Mouse (Mus musculus): Measurements from ENCODE around the gene Crybb1. TPM values are rescaled to one million over a fixed set of nuclear protein-coding genes. Genes with fewer than 3 reads are reported as not detected.

Gene Crybb1
- polyA plus RNA-seq, 1 experiment from 2014 or later: 0.40 TPM

GRCm38 (mm10) chr5:112237439-112237838 lies 18.2 kb upstream of the Crybb1 start:
- no peak for ATAC-seq (ENCODE audit: insufficient read depth)
- Histone ChIP-seq H3K9ac (no peak overlapping the region), H3K27me3 (peaks cover 25% of the 10 kb centered on the region), H3K4me1 (replicated peaks) (peaks cover 20% of the 10 kb centered on the region), H3K9me3 (replicated peaks) (no peaks in the 10 kb centered on the region), H3K4me2 (no peak overlapping the region), H3K36me3 (replicated peaks) (no peaks in the 10 kb centered on the region), H3K4me3 (replicated peaks) (no peak overlapping the region), H3K27ac (replicated peaks) (no peak overlapping the region)
- WGBS (ENCODE audit: insufficient replicate concordance): 11% methylated on average over 16 of the region's 16 CpGs

DNA sequence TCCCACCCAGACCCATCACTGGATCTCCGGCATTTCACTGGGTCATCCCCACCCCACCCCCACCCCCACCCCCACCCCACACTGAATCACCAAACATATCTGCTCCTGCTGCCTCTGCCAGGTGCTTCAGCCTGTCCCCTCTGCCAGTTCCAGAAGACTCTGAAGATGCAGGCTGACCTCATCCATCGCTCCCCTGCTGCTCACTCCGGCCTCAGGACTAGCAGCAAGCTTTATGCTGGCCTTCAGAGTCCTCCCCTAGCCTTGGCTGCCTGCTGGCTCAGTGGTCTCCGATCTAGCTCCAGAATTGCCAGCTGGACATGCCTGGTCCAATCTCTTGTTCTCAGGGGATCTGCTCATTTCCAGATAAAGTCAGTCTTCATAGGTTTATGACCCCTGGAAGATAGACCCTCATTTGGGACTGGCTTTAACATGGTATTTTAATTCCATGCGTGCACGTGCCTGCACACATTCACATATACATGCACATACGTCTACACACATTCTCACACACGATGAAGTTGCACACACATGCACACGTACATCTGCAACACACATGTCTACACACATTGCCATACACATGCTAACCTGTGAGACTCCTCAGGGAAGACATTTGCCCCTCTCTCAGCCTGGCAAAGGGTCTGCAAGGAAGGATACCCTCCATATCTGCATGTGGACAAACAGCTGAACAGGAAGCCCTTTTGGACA lies 17.6 kb upstream of the Crybb1 start:
- 59% methylated on average over 9 of the region's 9 CpGs for WGBS (ENCODE audit: insufficient replicate concordance)
- ATAC-seq (ENCODE audit: insufficient read depth): no peak
- no peak overlapping the region for H3K4me2 ChIP-seq
- H3K4me3 ChIP-seq (replicated peaks): no peak overlapping the region
- H3K36me3 ChIP-seq (replicated peaks): no peaks in the 10 kb centered on the region
- no peak overlapping the region for H3K9ac ChIP-seq
- peaks cover 25% of the 10 kb centered on the region for H3K27me3 ChIP-seq
- peaks cover 26% of the 10 kb centered on the region for H3K4me1 ChIP-seq (replicated peaks)
- no peak overlapping the region for H3K27ac ChIP-seq (replicated peaks)
- H3K9me3 ChIP-seq (replicated peaks): no peaks in the 10 kb centered on the region

GRCm38 (mm10) chr5:112238781-112239482 lies 16.7 kb upstream of the Crybb1 start:
- H3K27ac ChIP-seq (replicated peaks): no peak overlapping the region
- ATAC-seq (ENCODE audit: insufficient read depth): no peak
- WGBS (ENCODE audit: insufficient replicate concordance): 66% methylated on average over 3 of the region's 3 CpGs
- H3K36me3 ChIP-seq (replicated peaks): no peaks in the 10 kb centered on the region
- no peak overlapping the region for H3K4me2 ChIP-seq
- peaks cover 35% of the 10 kb centered on the region for H3K4me1 ChIP-seq (replicated peaks)
- H3K27me3 ChIP-seq: peaks cover 25% of the 10 kb centered on the region
- H3K9me3 ChIP-seq (replicated peaks): no peaks in the 10 kb centered on the region
- no peak overlapping the region for H3K9ac ChIP-seq
- H3K4me3 ChIP-seq (replicated peaks): no peak overlapping the region

DNA sequence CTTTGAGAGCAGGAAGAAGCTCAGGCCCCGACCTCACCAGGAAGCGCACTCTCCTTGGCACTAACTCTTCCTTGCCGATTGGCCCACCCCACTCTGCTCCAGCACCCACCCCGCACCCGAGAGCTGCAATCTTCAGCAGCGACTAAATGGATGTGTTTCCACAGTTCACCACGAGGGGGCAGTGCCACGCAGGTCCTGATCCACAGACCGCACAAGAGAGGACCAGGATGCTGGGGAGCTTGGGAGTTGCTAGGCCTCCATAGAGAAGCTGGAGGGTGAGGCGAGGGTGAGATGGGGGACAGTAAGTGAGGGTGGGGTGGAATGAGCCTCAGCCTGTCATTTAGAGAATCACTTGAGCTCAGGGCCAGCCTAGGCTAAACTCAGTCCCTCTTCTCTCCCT lies 14.9 kb upstream of the Crybb1 start:
- peak; percentile 20 for ATAC-seq (ENCODE audit: insufficient read depth)
- Histone ChIP-seq H3K4me2 (peak overlapping the region; percentile 47), H3K9ac (no peak overlapping the region), H3K4me1 (replicated peaks) (peaks cover 48% of the 10 kb centered on the region), H3K9me3 (replicated peaks) (no peaks in the 10 kb centered on the region), H3K36me3 (replicated peaks) (no peaks in the 10 kb centered on the region), H3K27ac (replicated peaks) (no peak overlapping the region), H3K4me3 (replicated peaks) (no peak overlapping the region), H3K27me3 (peaks cover 21% of the 10 kb centered on the region)
- WGBS (ENCODE audit: insufficient replicate concordance): 2% methylated on average over 10 of the region's 10 CpGs

DNA sequence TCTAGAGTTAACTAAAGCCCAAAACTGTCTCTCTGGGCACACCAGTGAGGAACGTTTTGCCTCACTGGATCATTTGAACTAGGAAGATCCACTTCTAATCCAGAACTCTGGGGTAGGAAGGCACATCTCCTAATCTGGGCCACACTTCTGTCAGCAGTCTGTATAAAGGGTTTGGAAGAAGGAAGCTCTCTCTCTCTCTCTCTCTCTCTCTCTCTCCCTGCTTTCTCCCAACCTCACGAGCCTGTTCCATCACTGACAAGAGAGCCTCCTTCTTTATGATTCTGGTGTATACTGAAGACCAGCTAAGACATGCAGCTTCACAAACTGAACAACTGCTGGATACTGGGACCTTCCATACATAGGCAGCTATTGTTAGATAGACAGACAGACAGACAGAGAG lies 13.8 kb upstream of the Crybb1 start:
- no peak overlapping the region for H3K4me3 ChIP-seq (replicated peaks)
- H3K4me2 ChIP-seq: no peak overlapping the region
- WGBS (ENCODE audit: insufficient replicate concordance): 36% methylated on average over 2 of the region's 2 CpGs
- ATAC-seq (ENCODE audit: insufficient read depth): no peak
- H3K9ac ChIP-seq: no peak overlapping the region
- peak overlapping the region; percentile 61 for H3K27ac ChIP-seq (replicated peaks)
- H3K27me3 ChIP-seq: peaks cover 21% of the 10 kb centered on the region
- H3K9me3 ChIP-seq (replicated peaks): no peaks in the 10 kb centered on the region
- no peaks in the 10 kb centered on the region for H3K36me3 ChIP-seq (replicated peaks)
- peaks cover 48% of the 10 kb centered on the region for H3K4me1 ChIP-seq (replicated peaks)

- 13% methylated on average over 5 of the region's 5 CpGs for WGBS (ENCODE audit: insufficient replicate concordance)
- peaks cover 48% of the 10 kb centered on the region for H3K4me1 ChIP-seq (replicated peaks)
- no peaks in the 10 kb centered on the region for H3K36me3 ChIP-seq (replicated peaks)
- no peaks in the 10 kb centered on the region for H3K9me3 ChIP-seq (replicated peaks)
- peak; percentile 31; the same call in 1 of the 2 replicates for ATAC-seq (ENCODE audit: insufficient read depth)
- H3K4me2 ChIP-seq: no peak overlapping the region
- no peak overlapping the region for H3K4me3 ChIP-seq (replicated peaks)
- H3K9ac ChIP-seq: no peak overlapping the region
- H3K27me3 ChIP-seq: peaks cover 16% of the 10 kb centered on the region
- H3K27ac ChIP-seq (replicated peaks): peak overlapping the region; percentile 61
Observed at GRCm38 (mm10) chr5:112242361-112242778, 13.2 kb upstream of the Crybb1 start.

DNA sequence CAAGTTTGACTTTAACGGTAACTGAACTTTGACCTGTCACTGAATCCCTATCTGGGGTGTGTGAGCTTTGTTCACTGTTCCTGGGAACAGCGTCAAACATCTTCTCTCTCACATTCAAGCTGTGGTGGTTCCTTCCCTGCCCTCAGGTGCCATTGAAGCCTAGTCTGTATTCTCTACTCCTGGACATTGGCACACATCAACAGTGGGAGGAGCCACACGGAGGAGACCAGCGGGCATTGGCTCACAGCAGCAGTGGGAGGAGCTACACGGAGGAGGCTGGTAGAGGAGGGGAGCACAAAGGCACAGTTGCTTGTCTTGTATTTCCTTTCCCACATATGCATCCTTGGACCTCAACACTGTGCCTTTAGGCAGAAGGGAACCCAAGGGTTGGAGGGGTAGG lies 12.6 kb upstream of the Crybb1 start:
- no peak overlapping the region for H3K9ac ChIP-seq
- H3K4me2 ChIP-seq: no peak overlapping the region
- no peak for ATAC-seq (ENCODE audit: insufficient read depth)
- no peak overlapping the region for H3K4me3 ChIP-seq (replicated peaks)
- H3K27ac ChIP-seq (replicated peaks): peak overlapping the region; percentile 61
- peaks cover 10% of the 10 kb centered on the region; the same call in 1 of the 2 replicates for H3K27me3 ChIP-seq
- no peaks in the 10 kb centered on the region for H3K36me3 ChIP-seq (replicated peaks)
- peaks cover 48% of the 10 kb centered on the region for H3K4me1 ChIP-seq (replicated peaks)
- WGBS (ENCODE audit: insufficient replicate concordance): 56% methylated on average over 5 of the region's 5 CpGs
- no peaks in the 10 kb centered on the region for H3K9me3 ChIP-seq (replicated peaks)

DNA sequence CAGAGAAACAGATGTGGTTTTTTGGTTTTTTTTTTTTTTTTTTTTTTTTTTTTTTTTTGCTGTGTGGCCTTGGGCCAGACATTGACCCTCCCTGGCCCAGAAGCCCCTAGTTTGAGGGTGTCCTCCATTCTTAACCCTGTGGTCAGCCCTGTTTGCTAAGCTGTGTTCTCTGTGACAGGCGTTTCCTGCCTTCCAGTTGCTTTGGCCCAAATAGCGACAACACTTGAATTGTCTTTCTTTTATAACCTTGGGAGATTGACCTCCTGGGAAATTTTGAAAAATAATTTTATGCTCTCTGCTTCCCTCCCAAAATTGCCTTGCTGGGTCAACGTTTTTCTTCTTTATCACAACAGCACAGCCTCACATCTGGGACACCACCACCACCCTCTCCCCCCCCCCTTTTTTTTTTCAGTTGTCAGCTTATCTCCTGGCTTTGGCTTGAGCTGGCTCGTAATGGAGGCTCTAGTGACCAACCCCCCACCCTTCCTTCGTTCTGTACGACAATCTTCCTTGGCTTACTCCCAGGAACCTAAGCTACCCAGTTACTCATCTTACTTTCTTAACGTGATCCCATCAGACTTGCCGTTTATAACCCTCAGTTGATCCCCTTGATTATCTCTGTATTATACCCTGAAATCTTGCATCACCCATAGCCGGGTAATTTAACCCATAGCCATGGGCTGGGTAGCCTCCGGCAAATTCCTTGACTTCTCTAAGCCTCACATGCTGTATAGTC lies 11.9 kb upstream of the Crybb1 start:
- peak; percentile 44 for ATAC-seq (ENCODE audit: insufficient read depth)
- Histone ChIP-seq H3K4me1 (replicated peaks) (peaks cover 48% of the 10 kb centered on the region), H3K4me2 (peak overlapping the region; percentile 19; the same call in 1 of the 2 replicates), H3K27me3 (0 out of 2 replicates have a peak, but pooled peaks cover 3% of the 10 kb centered on the region), H3K9ac (no peak overlapping the region), H3K27ac (replicated peaks) (peak overlapping the region; percentile 61), H3K4me3 (replicated peaks) (no peak overlapping the region), H3K9me3 (replicated peaks) (no peaks in the 10 kb centered on the region), H3K36me3 (replicated peaks) (no peaks in the 10 kb centered on the region)
- WGBS (ENCODE audit: insufficient replicate concordance): 35% methylated on average over 10 of the region's 10 CpGs

DNA sequence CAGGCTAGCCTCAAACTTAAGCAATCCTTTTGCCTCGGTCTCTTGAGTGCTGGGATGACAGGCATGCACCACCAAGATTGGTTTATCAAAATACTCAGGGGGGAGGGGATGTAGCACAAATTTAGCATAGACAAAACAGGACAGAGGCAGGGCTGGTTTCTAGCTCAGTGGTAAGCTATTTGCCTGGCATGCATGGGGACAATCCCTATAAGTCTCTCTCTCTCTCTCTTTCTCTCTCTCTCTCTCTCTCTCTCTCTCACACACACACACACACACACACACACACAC lies 11.4 kb upstream of the Crybb1 start:
- ATAC-seq (ENCODE audit: insufficient read depth): peak; percentile 49
- Histone ChIP-seq H3K4me3 (replicated peaks) (no peak overlapping the region), H3K4me2 (peak overlapping the region; percentile 19; the same call in 1 of the 2 replicates), H3K27me3 (no peaks in the 10 kb centered on the region), H3K36me3 (replicated peaks) (no peaks in the 10 kb centered on the region), H3K9me3 (replicated peaks) (no peaks in the 10 kb centered on the region), H3K4me1 (replicated peaks) (peaks cover 48% of the 10 kb centered on the region), H3K9ac (no peak overlapping the region), H3K27ac (replicated peaks) (peak overlapping the region; percentile 6)
- 22% methylated on average over 1 of the region's 1 CpGs for WGBS (ENCODE audit: insufficient replicate concordance)

GRCm38 (mm10) chr5:112244890-112245615 lies 10.6 kb upstream of the Crybb1 start:
- Histone ChIP-seq H3K9me3 (replicated peaks) (no peaks in the 10 kb centered on the region), H3K27ac (replicated peaks) (no peak overlapping the region)
- 57% methylated on average over 8 of the region's 8 CpGs for WGBS (ENCODE audit: insufficient replicate concordance)

GRCm38 (mm10) chr5:112247399-112247798 lies 8.2 kb upstream of the Crybb1 start:
- no peaks in the 10 kb centered on the region for H3K36me3 ChIP-seq (replicated peaks)
- H3K4me3 ChIP-seq (replicated peaks): no peak overlapping the region
- H3K27ac ChIP-seq (replicated peaks): no peak overlapping the region
- peaks cover 38% of the 10 kb centered on the region for H3K4me1 ChIP-seq (replicated peaks)
- no peak for ATAC-seq (ENCODE audit: insufficient read depth)
- no peaks in the 10 kb centered on the region for H3K9me3 ChIP-seq (replicated peaks)
- H3K27me3 ChIP-seq: no peaks in the 10 kb centered on the region
- no peak overlapping the region for H3K4me2 ChIP-seq
- H3K9ac ChIP-seq: no peak overlapping the region
- WGBS (ENCODE audit: insufficient replicate concordance): 54% methylated on average over 8 of the region's 8 CpGs

More at GRCm38 (mm10) chr5:112244890-112245615, 10.6 kb upstream of the Crybb1 start:
- Histone ChIP-seq H3K4me3 (replicated peaks) (no peak overlapping the region), H3K9ac (no peak overlapping the region), H3K4me1 (replicated peaks) (peaks cover 48% of the 10 kb centered on the region), H3K36me3 (replicated peaks) (no peaks in the 10 kb centered on the region), H3K27me3 (no peaks in the 10 kb centered on the region), H3K4me2 (no peak overlapping the region)
- ATAC-seq (ENCODE audit: insufficient read depth): no peak

Measured in liver, embryonic 15.5 days (tissue).